Mouse (Mus musculus) spleen, adult 18-20 months (tissue): ENCODE measurements around the gene Ddo.

Source experiments
- DNase-seq, 2 experiments: peaks; one replicate each; pipeline ENCODE4 v3.0.0; 2022; ENCODE audit warnings: mixed read lengths in 2 of 2

Ddo gene

GRCm38 (mm10) chr10:40629656-40630311 lies at the start of gene Ddo:
Ddo (plus strand) TSS chr10:40630011.
- DNase-seq: no peak

GRCm38 (mm10) chr10:40583584-40584255 lies 46.1 kb upstream of the Ddo start:
- no peak for DNase-seq

- DNase-seq: no peak
These were observed 37.6 kb upstream of the Ddo start for GRCm38 (mm10) chr10:40592186-40592585.

GRCm38 (mm10) chr10:40597177-40597576 lies 32.6 kb upstream of the Ddo start:
- DNase-seq: no peak

- no peak for DNase-seq
These were observed 25.0 kb upstream of the Ddo start for GRCm38 (mm10) chr10:40604706-40605394.

- DNase-seq: no peak
These were observed 11.8 kb upstream of the Ddo start for GRCm38 (mm10) chr10:40617973-40618372.

DNA sequence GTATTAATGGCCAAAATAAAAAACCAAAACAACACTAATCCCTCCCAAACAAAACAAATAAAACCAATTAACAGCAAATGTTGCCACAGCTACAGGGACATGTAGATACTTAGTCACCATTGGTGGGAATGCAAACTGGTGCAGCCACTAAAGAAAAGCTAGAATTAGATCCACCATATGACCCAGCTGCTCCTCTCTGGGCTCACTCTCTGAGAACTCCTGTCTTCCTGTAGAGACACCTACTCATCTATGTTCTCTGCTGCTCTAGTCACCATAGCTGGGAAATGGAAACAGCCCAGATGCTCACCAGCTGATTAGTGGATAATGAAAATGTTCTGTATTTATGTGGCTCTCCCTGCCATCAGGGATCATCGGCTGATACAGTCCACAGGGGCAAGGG lies 10.1 kb upstream of the Ddo start:
- DNase-seq: no peak

- DNase-seq: peak in 1 of 2 experiments; percentile 23
These were observed 671 bp upstream of the Ddo start for GRCm38 (mm10) chr10:40629140-40629539.

GRCm38 (mm10) chr10:40630457-40630856 lies 646 bp downstream of the Ddo start:
- no peak for DNase-seq

GRCm38 (mm10) chr10:40630961-40631360 lies 1.1 kb downstream of the Ddo start:
- DNase-seq: no peak

DNA sequence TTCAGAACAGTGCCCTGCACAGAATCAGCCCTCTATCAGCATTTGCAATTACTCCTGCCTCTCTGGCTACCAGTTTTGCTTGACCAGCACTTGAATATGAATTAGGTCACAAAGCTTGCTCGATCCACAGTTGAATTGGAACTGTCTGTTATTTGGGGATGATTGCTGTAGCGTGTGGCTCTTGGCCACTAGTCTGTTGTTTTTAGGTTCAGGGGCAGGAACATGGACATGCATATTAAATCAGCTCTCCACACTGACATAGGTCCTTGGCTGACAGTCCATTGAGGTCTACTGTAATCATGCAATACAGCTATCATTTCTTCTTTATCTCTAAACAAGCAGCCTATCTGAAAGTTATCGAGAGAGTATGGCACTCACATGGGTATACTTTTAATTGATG lies 2.3 kb downstream of the Ddo start:
- DNase-seq: no peak

- no peak for DNase-seq
These were observed 7.5 kb downstream of the Ddo start for GRCm38 (mm10) chr10:40637331-40637730.

DNA sequence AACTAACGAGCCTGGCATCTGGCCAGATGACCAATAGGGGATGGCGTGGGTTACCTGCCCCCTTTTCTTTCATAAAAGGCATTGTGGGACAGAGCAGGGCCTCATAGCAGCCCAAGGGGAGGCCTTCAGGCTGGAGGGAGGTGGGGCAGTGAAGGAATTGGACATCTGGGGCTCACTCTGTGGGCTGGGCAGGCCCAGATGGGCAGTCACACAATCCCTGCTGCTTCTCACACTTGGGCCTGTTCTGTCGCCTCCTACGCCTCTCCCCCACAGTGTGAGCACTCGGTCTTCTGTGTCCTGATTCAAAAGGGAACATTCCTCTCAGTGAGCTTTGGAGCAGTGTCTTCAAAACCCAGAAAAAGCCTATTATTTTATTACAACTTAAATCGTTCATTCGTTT lies 8.5 kb downstream of the Ddo start:
- DNase-seq: no peak

GRCm38 (mm10) chr10:40638823-40639819 lies 9.3 kb downstream of the Ddo start:
- no peak for DNase-seq

- no peak for DNase-seq
These were observed 10.6 kb downstream of the Ddo start for GRCm38 (mm10) chr10:40640406-40640805.

GRCm38 (mm10) chr10:40641901-40642300 lies 12.1 kb downstream of the Ddo start:
- DNase-seq: no peak

GRCm38 (mm10) chr10:40643126-40643525 lies 13.3 kb downstream of the Ddo start:
- no peak for DNase-seq

DNA sequence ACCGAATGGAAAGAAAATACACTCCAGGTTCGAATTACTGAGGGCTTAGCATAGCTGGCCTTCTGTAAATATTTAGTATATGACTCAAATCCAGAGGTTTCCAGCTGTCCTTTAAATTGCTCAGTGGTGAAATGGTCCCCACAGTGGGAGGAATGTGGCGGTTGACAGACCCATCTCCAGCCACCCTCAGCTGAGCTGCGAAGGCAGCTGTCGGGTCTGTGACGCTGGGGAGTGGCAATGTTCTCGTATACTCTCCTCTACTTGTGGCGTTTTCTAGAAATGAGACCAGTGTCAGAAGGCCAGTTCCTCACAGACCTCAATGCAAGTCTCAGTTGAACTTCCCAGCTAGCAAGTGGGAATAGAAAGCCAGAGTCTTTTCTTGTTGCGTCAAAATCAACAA lies 14.6 kb downstream of the Ddo start:
- no peak for DNase-seq

DNA sequence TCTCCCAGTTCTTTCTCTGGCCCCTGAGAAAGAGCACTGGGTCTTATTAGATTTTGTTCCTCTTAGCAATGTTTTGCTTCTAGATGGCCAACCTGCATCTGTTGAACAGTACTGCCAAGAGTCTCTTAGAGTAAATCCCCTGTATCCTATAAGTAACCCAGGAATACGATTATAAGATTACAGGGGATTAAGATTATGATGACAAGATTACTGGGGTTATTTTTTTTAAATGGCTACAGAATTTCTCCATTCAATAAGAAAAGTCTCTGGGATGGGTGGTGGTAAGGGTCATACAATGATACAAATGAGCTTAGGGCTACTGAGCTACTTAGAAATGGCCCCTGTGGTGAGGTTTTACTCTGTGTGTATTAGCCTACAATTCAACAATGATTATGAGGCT lies 15.5 kb downstream of the Ddo start:
- DNase-seq: no peak

DNA sequence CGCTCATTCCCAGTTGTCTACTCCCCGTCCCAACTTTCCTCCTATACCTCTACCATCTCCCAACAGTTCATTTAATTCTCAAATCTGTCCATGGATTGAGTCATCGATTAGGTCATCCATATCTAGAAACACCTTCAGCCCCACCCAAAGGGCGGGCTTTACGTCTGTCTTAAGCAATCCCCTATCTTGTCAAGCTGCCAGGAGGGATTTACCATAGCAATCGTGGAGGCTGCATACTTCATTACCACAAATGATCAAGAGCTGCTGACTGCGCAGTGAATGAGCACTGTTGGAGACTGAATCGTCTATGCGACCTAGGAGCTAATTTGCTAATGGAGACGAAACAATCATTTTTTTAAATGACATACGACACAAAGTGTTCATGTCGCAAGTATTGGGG lies 19.0 kb downstream of the Ddo start:
- no peak for DNase-seq

- no peak for DNase-seq
These were observed 19.8 kb downstream of the Ddo start for GRCm38 (mm10) chr10:40649634-40650033.

GRCm38 (mm10) chr10:40651676-40652075 lies 21.9 kb downstream of the Ddo start:
- DNase-seq: no peak

DNA sequence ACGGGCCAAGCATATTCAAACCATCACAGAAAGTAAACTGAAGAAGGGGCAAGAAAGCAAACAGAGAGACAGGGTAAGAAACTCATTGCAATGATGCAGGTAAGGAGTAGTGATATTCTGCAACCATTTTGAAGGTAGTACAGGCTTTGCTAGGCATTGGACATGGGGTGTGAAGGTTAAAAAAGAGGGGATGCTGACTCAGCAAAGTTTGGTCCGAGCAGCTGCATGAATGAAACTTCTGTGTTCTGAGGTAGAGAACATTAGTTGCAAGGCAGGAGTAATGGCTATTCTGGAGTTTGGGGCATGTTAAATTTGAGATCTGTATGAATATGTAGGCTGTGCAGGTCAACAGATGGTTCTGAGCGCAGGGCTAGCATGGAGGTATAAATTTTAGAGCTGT lies 35.5 kb downstream of the Ddo start:
- DNase-seq: no peak
